Mouse (Mus musculus) CH12.LX (cell line): Measurements from ENCODE around the gene Klhl11. TPM values are rescaled to one million over a fixed set of nuclear protein-coding genes. Genes with fewer than 3 reads are reported as not detected.

Experiments used
- DNase-seq: peaks from one replicate; pipeline ENCODE4 v3.0.0-alpha.2; 2013; ENCODE audit errors: extremely low read depth
- H3K27ac ChIP-seq: 2 replicates; pipeline ENCODE4 v1.5.1; 2012; ENCODE audit warnings: low read depth, mild to moderate bottlenecking, control low read depth, moderate library complexity; ENCODE audit not compliant: insufficient read depth
- H3K27me3 ChIP-seq: replicated peaks from 2 replicates; pipeline ENCODE3; 2012; ENCODE audit warnings: inconsistent platforms
- H3K36me3 ChIP-seq, 2 experiments: replicated peaks in 1 of 2; 2 replicates each; pipeline versions ENCODE3 to v1.6.1; 2012; ENCODE audit warnings: inconsistent platforms in 1 of 2, low read length in 1 of 2, mild to moderate bottlenecking in 1 of 2, mixed read lengths in 1 of 2, moderate library complexity in 1 of 2; ENCODE audit not compliant: control insufficient read depth in 1 of 2, insufficient read depth in 1 of 2
- H3K4me1 ChIP-seq, 2 experiments: 2 replicates each; pipeline ENCODE4 v1.6.1; 2012; ENCODE audit warnings: inconsistent platforms in 1 of 2, moderate library complexity in 1 of 2; ENCODE audit not compliant: insufficient read depth in 2 of 2, control insufficient read depth in 1 of 2
- H3K4me2 ChIP-seq: 2 replicates; pipeline ENCODE4 v1.6.1; 2012; ENCODE audit warnings: low read depth, mild to moderate bottlenecking, control low read depth; ENCODE audit not compliant: poor library complexity, insufficient read depth, severe bottlenecking
- H3K4me3 ChIP-seq, 3 experiments: fragments of 150-350 bp in 1 of 3; sonication (generic) in 1 of 3; replicated peaks in 1 of 3; 2 replicates each; pipeline versions ENCODE3 to v1.5.1; 2011 to 2012; ENCODE audit warnings: low read depth in 2 of 3, low read length in 2 of 3, mild to moderate bottlenecking in 2 of 3, moderate library complexity in 2 of 3, control low read depth in 1 of 3, improper control_type of control experiment in 1 of 3, inconsistent platforms in 1 of 3, mixed read lengths in 1 of 3; ENCODE audit not compliant: poor library complexity in 1 of 3
- H3K79me2 ChIP-seq: replicated peaks from 2 replicates; pipeline ENCODE4 v1.6.1; 2012; ENCODE audit warnings: mild to moderate bottlenecking, moderate library complexity; ENCODE audit not compliant: control insufficient read depth, poor library complexity, insufficient read depth, severe bottlenecking; ENCODE audit errors: extremely low read depth
- H3K9ac ChIP-seq: 2 replicates; pipeline ENCODE4 v1.6.1; 2012; ENCODE audit warnings: low read depth, mild to moderate bottlenecking, control low read depth, moderate library complexity; ENCODE audit not compliant: insufficient read depth
- H3K9me3 ChIP-seq: replicated peaks from 2 replicates; pipeline ENCODE3; 2012; ENCODE audit warnings: low read length, inconsistent platforms, mixed read lengths
- CHD1 ChIP-seq: IDR thresholded peaks from 2 replicates; pipeline ENCODE4 v1.6.1; 2012; ENCODE audit warnings: low read depth, low read length, improper control_type of control experiment, inconsistent platforms
- CHD2 ChIP-seq: IDR thresholded peaks from 2 replicates; pipeline ENCODE4 v1.6.1; 2011; ENCODE audit warnings: low read length, improper control_type of control experiment
- CTCF ChIP-seq, 2 experiments: IDR thresholded peaks in 1 of 2; conservative IDR thresholded peaks in 1 of 2; 2 replicates each; pipeline ENCODE4 v1.5.1; 2011 to 2012; ENCODE audit warnings: low read depth in 2 of 2, low read length in 2 of 2, improper control_type of control experiment in 1 of 2, inconsistent platforms in 1 of 2, mild to moderate bottlenecking in 1 of 2, moderate library complexity in 1 of 2
- E2F4 ChIP-seq: IDR thresholded peaks from 2 replicates; pipeline ENCODE4 v1.6.1; 2011; ENCODE audit warnings: low read depth, low read length, improper control_type of control experiment; ENCODE audit not compliant: insufficient replicate concordance
- ELF1 ChIP-seq: IDR thresholded peaks from 2 replicates; pipeline ENCODE4 v1.6.1; 2014; ENCODE audit warnings: low read depth, mild to moderate bottlenecking, inconsistent platforms, low read length, improper control_type of control experiment
- ETS1 ChIP-seq: conservative IDR thresholded peaks from 2 replicates; pipeline ENCODE4 v1.6.1; 2012; ENCODE audit warnings: low read depth, mild to moderate bottlenecking, inconsistent platforms, low read length, improper control_type of control experiment, moderate library complexity
- GABPA ChIP-seq: IDR thresholded peaks from 2 replicates; pipeline ENCODE4 v1.6.1; 2012; ENCODE audit warnings: low read depth, low read length, improper control_type of control experiment, inconsistent platforms; ENCODE audit not compliant: insufficient replicate concordance
- JUN ChIP-seq: IDR thresholded peaks from 2 replicates; pipeline ENCODE4 v1.6.1; 2011; ENCODE audit warnings: low read depth, mild to moderate bottlenecking, low read length, improper control_type of control experiment, moderate library complexity; ENCODE audit not compliant: insufficient read depth
- KAT2A ChIP-seq: IDR thresholded peaks from 2 replicates; pipeline ENCODE4 v1.6.1; 2012; ENCODE audit warnings: low read length, improper control_type of control experiment, inconsistent platforms; ENCODE audit not compliant: insufficient replicate concordance
- MAFK ChIP-seq: IDR thresholded peaks from 2 replicates; pipeline ENCODE4 v1.6.1; 2011; ENCODE audit warnings: low read length, improper control_type of control experiment; ENCODE audit not compliant: insufficient replicate concordance
- MXI1 ChIP-seq: IDR thresholded peaks from 2 replicates; pipeline ENCODE4 v1.6.1; 2011; ENCODE audit warnings: mild to moderate bottlenecking, low read depth, low read length, improper control_type of control experiment
- MYC ChIP-seq: IDR thresholded peaks from 2 replicates; pipeline ENCODE4 v1.6.1; 2011; ENCODE audit warnings: low read depth, mild to moderate bottlenecking, improper control_type of control experiment, low read length
- NELFE ChIP-seq: IDR thresholded peaks from 2 replicates; pipeline ENCODE4 v1.6.1; 2011; ENCODE audit warnings: low read depth, low read length, improper control_type of control experiment
- NRF1 ChIP-seq: IDR thresholded peaks from 2 replicates; pipeline ENCODE4 v1.6.1; 2014; ENCODE audit warnings: low read depth, mild to moderate bottlenecking, inconsistent platforms, low read length, improper control_type of control experiment, moderate library complexity
- POLR2AphosphoS2 ChIP-seq: IDR thresholded peaks from 2 replicates; pipeline ENCODE4 v1.6.1; 2011; ENCODE audit warnings: low read depth, low read length, improper control_type of control experiment
- RAD21 ChIP-seq: IDR thresholded peaks from 2 replicates; pipeline ENCODE4 v1.6.1; 2011; ENCODE audit warnings: low read depth, mild to moderate bottlenecking, low read length, improper control_type of control experiment, moderate library complexity
- RCOR1 ChIP-seq: conservative IDR thresholded peaks from 2 replicates; pipeline ENCODE4 v1.6.1; 2012; ENCODE audit warnings: low read depth, mild to moderate bottlenecking, inconsistent platforms, low read length, improper control_type of control experiment
- SIN3A ChIP-seq: IDR thresholded peaks from 2 replicates; pipeline ENCODE4 v1.6.1; 2012; ENCODE audit warnings: low read length, improper control_type of control experiment, inconsistent platforms
- SMC3 ChIP-seq: IDR thresholded peaks from 2 replicates; pipeline ENCODE4 v1.6.1; 2011; ENCODE audit warnings: low read depth, low read length, improper control_type of control experiment
- TCF12 ChIP-seq: IDR thresholded peaks from 2 replicates; pipeline ENCODE4 v1.6.1; 2014; ENCODE audit warnings: low read depth, mild to moderate bottlenecking, inconsistent platforms, low read length, improper control_type of control experiment
- USF1 ChIP-seq: IDR thresholded peaks from 2 replicates; pipeline ENCODE4 v1.6.1; 2014; ENCODE audit warnings: low read depth, mild to moderate bottlenecking, inconsistent platforms, low read length, improper control_type of control experiment
- USF2 ChIP-seq: conservative IDR thresholded peaks from 2 replicates; pipeline ENCODE4 v1.6.1; 2011; ENCODE audit warnings: low read depth, low read length, improper control_type of control experiment
- ZC3H11A ChIP-seq: IDR thresholded peaks from 2 replicates; pipeline ENCODE4 v1.6.1; 2012; ENCODE audit warnings: low read depth, mild to moderate bottlenecking, inconsistent platforms, low read length, improper control_type of control experiment
- ZKSCAN1 ChIP-seq: IDR thresholded peaks from 2 replicates; pipeline ENCODE4 v1.6.1; 2012; ENCODE audit warnings: low read depth, inconsistent platforms, low read length, improper control_type of control experiment, borderline replicate concordance
- ZMIZ1 ChIP-seq: IDR thresholded peaks from 2 replicates; pipeline ENCODE4 v1.6.1; 2012; ENCODE audit warnings: low read depth, mild to moderate bottlenecking, inconsistent platforms, low read length, improper control_type of control experiment
- ZNF384 ChIP-seq: IDR thresholded peaks from 2 replicates; pipeline ENCODE4 v1.6.1; 2012; ENCODE audit warnings: low read depth, low read length, improper control_type of control experiment, inconsistent platforms
- dilution Hi-C: fragments of 300-500 bp; cut with MboI; formaldehyde crosslinking; loops from 2 replicates; pipeline ENCODE4 v1.14.3; 2020; ENCODE audit warnings: low sequenced_read_pairs; ENCODE audit not compliant: extremely low pct_unique_long_range_greater_than_20kb, extremely low pct_ligation_motif_present
- in situ Hi-C: fragments of 300-500 bp; cut with MboI; formaldehyde crosslinking; loops from 3 replicates; pipeline ENCODE4 v1.14.3; 2019; ENCODE audit warnings: low sequenced_read_pairs, low pct_ligation_motif_present, low pct_unique_long_range_greater_than_20kb, mixed read lengths
- polyA plus RNA-seq: library from polyadenylated mRNA; unstranded; fragments of >175 nt; gene quantifications from 2 replicates; pipeline ENCODE4 v1.2.1, GENCODE M21; 2012; ENCODE audit warnings: low read depth; ENCODE audit not compliant: insufficient read length
- total RNA-seq, 2 experiments: library from RNA; depleted of rRNA; stranded (reverse); fragments of 300-350 nt in 1 of 2; fragments of >200 nt in 1 of 2; gene quantifications; 2 replicates each; pipeline ENCODE4 v1.2.3; 2012 to 2014

The Klhl11 gene
- total and polyA plus RNA-seq, 3 experiments, result 9.8 to 19.5 (median 12.8) TPM

DNA sequence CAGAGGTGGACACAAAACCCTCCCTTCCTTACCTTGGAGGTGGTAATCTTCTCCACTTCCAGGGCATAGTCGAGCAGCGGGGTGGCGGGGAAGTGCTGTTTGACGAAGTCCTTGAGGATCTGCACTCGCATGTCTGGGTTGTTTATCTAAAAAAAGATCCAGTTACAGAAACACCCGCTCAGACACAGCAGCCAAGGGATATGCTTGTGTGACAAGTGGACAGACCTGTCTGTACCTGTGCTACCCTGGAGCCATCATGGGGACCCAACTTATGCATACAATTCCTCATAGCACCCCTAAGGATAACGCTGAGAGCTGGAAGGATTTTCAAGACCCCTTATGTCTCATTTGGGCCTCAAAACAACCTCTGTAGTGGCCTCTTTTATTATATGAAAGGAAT, 6.6 kb upstream of the Klhl11 start:
- dilution Hi-C loops (no loop called here), in situ Hi-C loops (no loop called here)
- Histone ChIP-seq H3K9ac (no peak overlapping the region), H3K9me3 (no peaks in the 10 kb centered on the region), H3K4me2 (no peak overlapping the region), H3K27me3 (no peaks in the 10 kb centered on the region), H3K4me3 (no peak overlapping the region), H3K27ac (no peak overlapping the region), H3K79me2 (no peaks in the 10 kb centered on the region), H3K4me1 (no peaks in the 10 kb centered on the region), H3K36me3 (peaks cover 70 to 90% of the 10 kb centered on the region in 2 experiments)
- DNase-seq, result no peak
- TF ChIP-seq ZMIZ1 (no peak), SIN3A (no peak), TCF12 (no peak), NRF1 (no peak), GABPA (no peak), RAD21 (no peak), MXI1 (no peak), ZC3H11A (no peak), CHD1 (no peak), CTCF (conservative IDR thresholded peaks at IDR 0.05 in 1 of 2, IDR thresholded peaks at IDR 0.05 in 1 of 2; ENCODE audit: low read depth in 2 of 2, low read length in 2 of 2) (no peak), ETS1 (no peak), E2F4 (no peak), NELFE (no peak), CHD2 (no peak), ZNF384 (no peak), USF1 (no peak), KAT2A (no peak), JUN (no peak), ELF1 (no peak), ZKSCAN1 (no peak)

GRCm38 (mm10) chr11:100476281-100476680, 3.7 kb upstream of the Klhl11 start:
- TF ChIP-seq MXI1 (no peak), ELF1 (no peak), SMC3 (no peak), SIN3A (no peak), MAFK (no peak), POLR2AphosphoS2 (no peak), RCOR1 (no peak), ZKSCAN1 (no peak), ZMIZ1 (no peak), NRF1 (no peak), USF2 (no peak), MYC (no peak), CHD2 (no peak)
- peaks cover 45 to 62% of the 10 kb centered on the region in 2 experiments for H3K36me3 ChIP-seq
- dilution Hi-C loops, result no loop called here

More at GRCm38 (mm10) chr11:100476281-100476680, 3.7 kb upstream of the Klhl11 start:
- no peak for DNase-seq
- H3K27me3 ChIP-seq, result no peaks in the 10 kb centered on the region
- no peak overlapping the region for H3K4me2 ChIP-seq
- H3K27ac ChIP-seq, result no peak overlapping the region
- in situ Hi-C loops, result no loop called here
- no peaks in the 10 kb centered on the region for H3K9me3 ChIP-seq
- no peak overlapping the region for H3K9ac ChIP-seq
- H3K4me3 ChIP-seq, result no peak overlapping the region
- H3K79me2 ChIP-seq, result peaks cover 11% of the 10 kb centered on the region
- peaks cover 0 to 4% of the 10 kb centered on the region in 2 experiments; a peak in 2 of 4 replicates for H3K4me1 ChIP-seq
